Mouse (Mus musculus) ovary, postnatal 36 days (tissue): ENCODE data around the gene Rpl24.

Experiments used
- DNase-seq: peaks from one replicate; pipeline ENCODE4 v3.0.0; 2022; ENCODE audit warnings: low spot score, mixed read lengths

Gene Rpl24

DNA sequence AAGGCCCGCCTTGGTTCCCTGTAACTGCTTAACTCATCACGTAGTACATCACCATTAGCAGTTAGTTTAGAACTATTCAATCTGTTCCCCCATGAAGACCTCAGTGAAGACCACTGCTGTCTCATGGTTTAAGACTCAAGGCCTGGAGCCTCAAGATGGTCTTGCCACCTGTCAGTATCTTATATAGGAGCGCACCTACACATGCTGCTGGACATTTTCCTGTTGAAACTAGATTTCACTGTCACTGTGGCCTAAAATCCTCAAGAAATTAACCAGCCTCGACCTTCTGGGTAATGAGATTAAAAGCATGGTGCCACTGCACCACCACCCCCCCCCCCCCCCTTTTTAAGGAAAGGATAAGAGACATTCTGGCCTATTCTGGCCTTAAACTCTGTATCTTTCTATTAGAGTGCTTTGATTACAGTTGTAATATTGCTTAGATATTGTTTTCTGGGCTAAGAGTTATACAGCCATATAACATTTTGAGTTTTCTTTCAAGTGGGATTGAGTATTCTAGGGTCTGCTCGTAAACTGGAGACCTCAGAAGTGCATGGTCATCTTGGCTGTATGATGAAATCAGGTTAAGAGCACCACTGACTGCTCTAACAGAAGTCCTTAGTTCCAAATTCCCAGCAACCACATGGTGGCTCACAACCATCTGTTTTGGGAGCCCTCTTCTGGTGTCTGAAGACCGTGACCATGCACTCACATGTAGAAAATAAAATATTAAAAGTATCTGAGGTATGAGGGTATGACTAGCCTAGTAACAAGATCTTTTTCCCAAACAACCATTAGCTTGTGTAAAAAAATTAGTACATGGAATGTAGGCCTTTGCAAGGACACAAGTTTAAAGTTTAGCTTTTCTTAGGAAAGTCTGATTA lies 5.9 kb downstream of the Rpl24 start:
- DNase-seq = no peak

DNA sequence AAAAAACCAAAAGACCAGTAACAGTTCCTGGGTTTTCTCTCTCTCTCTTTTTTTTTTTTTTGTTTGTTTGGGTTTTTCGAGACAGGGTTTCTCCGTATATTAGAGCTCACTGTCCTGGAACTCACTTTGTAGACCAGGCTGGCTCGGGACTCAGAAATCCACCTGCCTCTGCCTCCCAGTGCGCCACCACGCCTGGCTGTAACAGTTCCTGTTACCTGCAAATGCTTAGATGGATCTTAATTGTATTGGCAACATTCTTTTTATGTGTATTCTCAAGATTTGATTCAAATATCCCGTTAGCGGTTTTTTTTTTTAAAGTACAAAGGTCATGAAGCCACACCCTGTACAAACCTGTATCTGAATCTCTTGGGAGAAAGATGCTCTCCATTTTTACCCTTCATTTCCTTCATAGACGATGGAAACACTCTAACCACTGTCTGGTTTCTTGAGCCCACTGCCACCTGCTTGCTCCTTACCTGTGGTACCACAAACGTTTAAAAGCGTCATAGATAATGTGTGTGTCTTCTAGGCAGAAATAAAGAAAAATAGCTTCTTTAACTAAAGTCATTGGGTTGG lies 6.6 kb downstream of the Rpl24 start:
- no peak for DNase-seq

DNA sequence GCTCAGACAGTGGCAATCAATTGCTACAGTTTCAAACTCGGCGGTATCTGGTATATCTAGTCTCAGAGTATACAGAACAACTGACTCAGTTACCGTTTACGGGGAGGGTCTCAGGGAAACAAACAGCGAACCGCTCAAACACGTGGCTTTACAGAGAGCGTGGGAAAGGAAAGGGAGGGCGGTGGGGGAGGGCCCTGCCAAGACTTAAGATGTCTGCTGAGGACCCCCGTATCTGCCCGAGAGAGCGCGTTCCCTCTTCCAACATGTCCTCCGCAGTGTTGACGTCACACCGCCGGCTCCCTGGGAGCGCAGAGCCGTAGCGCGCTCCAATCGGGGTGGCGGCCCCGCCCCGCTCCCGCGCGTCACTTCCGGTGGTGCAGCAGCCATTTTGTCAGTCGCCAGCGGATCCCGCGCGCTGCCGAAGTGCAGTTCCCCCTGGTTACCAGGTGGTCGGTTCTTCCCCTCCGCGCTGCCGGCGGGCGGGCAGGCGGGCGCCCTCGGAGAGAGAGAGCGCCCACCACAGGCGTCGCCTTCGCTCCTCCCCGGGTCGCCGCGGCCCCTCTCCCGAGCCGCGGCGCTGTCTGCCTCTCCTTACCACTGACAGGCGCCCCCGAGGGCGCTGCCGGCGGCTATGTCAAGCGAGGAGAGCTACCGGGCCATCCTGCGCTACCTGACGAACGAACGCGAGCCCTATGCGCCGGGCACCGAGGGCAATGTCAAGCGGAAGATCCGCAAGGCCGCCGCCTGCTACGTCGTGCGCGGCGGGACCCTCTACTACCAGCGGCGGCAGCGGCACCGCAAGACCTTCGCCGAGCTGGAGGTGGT lies 7.6 kb downstream of the Rpl24 start, which contains the start of gene Zbtb11:
Zbtb11 (plus strand) TSS at position 453 of the 825 bp plus-strand sequence.
- peak; percentile 99 for DNase-seq

DNA sequence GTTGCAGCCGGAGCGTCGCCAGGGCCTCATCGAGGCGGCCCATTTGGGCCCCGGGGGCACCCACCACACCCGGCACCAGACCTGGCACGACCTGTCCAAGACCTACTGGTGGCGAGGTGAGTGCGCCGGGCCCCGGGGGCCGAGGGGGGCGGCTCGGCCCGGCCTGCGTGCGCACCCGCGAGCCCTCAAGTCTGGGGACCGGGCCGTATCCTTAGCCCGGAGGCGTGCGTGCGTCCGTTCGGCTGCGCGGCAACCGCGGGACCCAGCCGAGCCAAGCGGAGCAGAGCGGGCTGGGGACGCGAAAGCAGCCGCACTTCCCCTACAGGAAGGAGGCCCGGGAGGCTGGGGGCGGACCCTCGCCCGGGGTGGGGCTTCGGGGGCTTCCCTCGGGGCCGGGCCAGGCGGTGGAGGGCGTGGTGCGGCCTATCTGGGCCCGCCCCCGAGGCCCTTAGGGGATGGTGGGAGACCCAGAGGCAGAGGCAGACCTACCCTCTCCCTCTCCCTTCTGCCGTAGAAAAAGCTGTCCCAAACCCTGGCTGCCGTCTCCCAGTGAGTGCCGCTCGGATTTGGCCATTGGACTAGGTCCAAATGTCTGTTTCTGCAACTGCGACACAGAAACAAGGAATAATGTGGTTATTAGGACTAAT lies 8.3 kb downstream of the Rpl24 start:
- peak; percentile 91 for DNase-seq

DNA sequence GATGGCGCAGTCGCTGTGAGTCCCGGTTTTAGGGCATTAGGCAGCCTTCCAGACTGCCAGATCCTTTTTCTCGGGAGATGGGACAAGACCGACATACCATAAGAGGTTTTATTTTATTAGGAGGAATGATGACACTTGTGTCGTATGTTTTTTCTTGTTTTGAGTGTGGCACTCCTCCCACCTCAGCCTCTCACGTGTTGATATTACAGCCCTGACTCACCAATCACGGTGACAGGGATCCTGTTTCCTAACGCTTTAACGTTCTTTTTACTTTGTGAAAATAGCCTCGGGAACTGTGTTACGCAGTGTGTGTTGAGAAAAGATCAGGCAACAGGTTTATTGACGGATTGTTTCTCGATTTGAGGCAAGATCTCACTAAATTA lies 8.8 kb downstream of the Rpl24 start:
- DNase-seq = no peak

DNA sequence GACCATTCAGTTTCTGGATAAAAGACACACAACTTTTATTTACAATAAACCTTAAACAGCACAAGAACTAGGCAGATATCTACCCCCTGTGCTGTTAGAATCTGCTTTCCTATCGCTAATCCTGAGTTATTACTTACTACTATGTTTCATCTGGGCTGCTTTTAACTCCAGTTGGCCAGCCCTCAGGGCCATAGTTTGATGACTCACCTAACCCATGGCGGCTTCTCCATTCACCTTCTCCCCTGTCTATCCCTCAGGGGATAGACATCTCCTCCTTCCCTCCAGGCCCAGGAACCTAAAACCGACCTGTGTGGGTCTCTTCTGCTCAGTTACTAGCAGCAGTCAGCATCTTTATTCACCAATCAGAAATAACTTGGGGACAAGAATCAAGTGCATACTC lies 19.9 kb downstream of the Rpl24 start:
- no peak for DNase-seq

DNA sequence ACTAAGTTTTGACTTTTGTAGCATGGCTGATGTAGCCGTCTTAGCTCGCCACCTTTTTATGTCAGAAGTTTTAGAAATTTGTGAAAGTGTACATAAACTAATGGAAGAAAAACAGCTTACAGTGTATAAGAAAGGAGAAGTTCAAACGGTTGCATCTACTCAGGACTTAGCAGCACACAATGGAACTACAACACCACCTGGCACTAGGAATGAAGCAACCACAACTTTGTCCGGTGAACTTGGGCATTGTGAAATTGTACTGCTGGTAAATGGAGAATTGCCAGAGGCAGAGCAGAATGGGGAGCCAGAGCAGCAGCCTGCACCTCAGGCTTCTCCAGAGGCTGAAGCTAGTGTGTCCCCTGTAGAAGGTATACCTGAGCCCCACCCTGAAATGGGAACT lies 24.2 kb downstream of the Rpl24 start:
- no peak for DNase-seq

DNA sequence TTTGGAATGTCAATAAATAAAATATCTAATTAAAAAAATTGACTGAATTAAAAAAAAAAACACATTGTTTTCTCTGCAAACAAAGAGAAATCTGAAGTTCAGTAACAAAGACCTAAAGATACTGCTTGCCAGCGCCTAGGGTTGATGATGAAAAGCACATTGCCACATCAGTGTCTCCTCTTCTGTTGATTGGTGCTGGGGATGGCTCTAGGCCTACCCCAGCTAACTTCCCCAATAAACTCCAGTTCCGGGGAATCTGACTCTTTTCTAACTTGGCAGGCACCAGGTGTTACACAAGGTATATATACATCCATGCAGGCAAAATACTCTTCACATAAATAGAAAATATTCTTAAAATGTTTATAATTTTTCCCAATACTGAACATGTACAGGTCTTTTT lies 28.2 kb downstream of the Rpl24 start:
- DNase-seq = no peak

DNA sequence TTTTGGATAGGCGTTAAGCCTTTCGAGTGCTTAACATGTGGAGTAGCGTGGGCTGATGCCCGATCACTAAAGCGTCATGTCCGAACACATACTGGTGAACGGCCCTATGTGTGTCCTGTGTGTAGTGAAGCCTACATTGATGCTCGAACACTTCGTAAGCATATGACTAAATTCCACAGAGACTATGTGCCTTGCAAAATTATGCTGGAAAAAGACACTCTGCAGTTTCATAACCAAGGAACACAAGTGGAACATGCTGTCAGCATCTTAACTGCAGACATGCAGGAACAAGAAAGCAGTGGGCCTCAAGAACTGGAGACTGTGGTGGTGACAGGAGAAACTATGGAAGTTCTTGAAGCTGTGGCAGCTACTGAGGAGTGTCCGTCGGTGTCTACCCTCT lies 40.7 kb downstream of the Rpl24 start:
- DNase-seq = no peak

DNA sequence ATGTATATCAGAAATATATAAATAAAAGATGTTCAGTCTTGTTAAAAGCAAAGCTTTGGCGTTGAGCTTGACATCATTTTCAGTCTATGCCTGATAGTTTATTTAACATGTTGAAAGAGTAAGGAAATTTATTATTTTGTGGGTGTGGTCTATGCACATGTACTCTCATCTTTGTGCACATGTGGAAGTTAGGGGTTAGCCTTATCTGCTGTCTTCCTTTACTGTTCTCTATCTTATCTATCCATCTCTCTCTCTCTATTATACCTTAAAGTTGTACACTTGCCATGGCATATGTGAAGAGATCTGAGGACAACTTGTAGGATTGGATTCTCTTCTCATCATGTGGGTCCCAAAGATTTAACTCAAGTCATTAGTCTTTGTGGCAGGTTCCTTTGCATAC lies 42.8 kb downstream of the Rpl24 start:
- no peak for DNase-seq

DNA sequence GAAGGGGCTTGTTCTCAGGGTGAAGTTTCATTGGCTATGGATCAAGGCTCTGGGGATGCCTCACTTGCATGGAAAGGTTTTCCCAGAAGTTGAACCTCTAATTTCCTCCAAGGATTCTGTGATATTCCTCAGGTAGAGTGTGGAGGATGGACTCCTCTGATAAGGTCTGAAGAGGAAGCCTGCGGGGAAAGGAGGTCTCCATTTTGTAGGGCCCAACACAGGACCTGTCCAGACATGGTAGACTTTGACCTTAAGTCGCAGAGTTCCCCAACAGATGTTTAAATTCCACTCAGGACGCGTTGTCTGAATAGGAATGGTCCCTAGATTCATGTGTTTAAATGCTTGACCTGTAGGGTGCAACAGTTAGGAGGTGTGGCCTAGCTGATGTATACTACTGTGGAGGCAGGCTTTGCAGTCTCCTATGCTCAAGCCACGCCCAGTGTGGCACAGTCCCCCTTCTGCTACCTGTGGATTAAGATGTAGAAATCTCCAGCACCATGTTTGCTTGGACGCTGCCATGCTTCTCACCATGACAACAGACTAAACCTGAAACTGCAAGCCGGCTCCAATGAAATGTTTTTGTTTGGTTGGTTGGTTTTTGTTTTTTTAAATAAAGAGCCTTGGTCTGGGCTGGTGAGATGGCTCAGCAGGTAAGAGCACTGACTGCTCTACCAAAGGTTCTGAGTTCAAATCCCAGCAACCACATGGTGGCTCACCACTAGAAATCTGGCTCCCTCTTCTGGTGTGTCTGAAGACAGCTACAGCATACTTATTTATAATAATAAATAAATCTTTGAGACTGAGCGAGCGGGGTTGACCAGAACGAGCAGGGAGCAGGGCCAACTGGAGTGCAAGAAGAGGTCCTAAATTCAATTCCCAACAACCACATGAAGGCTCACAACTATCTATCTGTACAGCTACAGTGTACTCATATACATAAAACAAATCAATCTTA lies 47.0 kb downstream of the Rpl24 start:
- no peak for DNase-seq

DNA sequence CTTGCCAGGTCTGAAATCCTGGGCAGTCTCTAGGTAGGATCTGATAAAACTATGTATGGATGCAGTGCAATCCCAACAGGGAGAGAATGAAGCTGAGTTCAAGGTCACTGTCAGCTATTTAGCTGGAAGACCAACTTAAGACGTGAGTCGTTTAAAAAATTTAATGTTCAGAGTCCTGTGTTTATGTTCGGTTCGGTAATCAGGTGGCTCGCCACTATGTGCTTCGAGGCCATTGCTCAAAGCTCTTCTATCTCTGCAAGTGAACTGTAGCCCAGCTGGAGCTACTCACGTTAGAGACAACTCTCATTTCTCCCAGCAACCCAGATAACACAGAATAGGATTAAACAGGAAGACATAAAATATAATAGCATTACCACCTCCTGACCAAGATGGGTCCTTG lies 48.0 kb downstream of the Rpl24 start:
- DNase-seq = no peak

DNA sequence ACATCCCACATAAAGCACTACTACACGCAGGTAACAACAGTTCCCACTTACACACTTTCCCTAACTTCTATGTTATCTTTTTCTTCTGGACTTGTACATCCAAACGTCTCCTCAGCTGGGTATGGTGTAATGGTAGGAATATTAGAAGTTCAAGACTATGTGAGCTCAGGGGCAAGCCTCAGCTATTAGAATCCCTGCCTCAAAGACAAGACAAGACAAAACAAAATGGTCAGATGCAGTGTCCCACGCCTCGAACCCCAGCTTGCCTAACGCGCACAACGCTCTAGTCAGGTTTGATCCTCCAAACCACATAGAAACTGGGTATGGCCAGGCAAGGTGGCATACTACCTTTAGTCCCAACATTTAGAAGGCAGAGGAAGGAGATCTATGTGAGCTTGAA lies 53.6 kb downstream of the Rpl24 start:
- no peak for DNase-seq
